Mouse (Mus musculus) intestine, postnatal 0 days (tissue): ENCODE measurements around the gene Ifitm1. TPM values are rescaled to one million over a fixed set of nuclear protein-coding genes. Genes with fewer than 3 reads are reported as not detected.

Source experiments
- ATAC-seq: fragments of 200-750 bp; cut with Nextera tagmentation; 2 replicates; pipeline ENCODE4 v1.8.0; 2017; ENCODE audit warnings: mild to moderate bottlenecking, moderate TSS enrichment, moderate library complexity
- H3K27ac ChIP-seq: fragments of 300-500 bp; sonication (generic); 2 replicates; pipeline ENCODE4 v1.5.1; 2014; ENCODE audit warnings: mild to moderate bottlenecking, low read depth, low read length, moderate library complexity
- H3K27me3 ChIP-seq: fragments of 300-500 bp; sonication (generic); replicated peaks from 2 replicates; pipeline ENCODE4 v1.6.1; 2014; ENCODE audit warnings: low read length, mixed read lengths; ENCODE audit not compliant: control insufficient read depth, insufficient read depth
- H3K36me3 ChIP-seq: fragments of 300-500 bp; sonication (generic); 2 replicates; pipeline ENCODE4 v1.6.1; 2014; ENCODE audit warnings: mild to moderate bottlenecking, moderate library complexity; ENCODE audit not compliant: control insufficient read depth, insufficient read depth
- H3K4me1 ChIP-seq: fragments of 300-500 bp; sonication (generic); replicated peaks from 2 replicates; pipeline ENCODE4 v1.6.1; 2014; ENCODE audit warnings: antibody characterized with exemption, low read length, mixed read lengths; ENCODE audit not compliant: control insufficient read depth, insufficient read depth
- H3K4me2 ChIP-seq: fragments of 300-500 bp; sonication (generic); replicated peaks from 2 replicates; pipeline ENCODE4 v1.6.1; 2014; ENCODE audit warnings: low read depth, mild to moderate bottlenecking, moderate library complexity
- H3K4me3 ChIP-seq: fragments of 300-500 bp; sonication (generic); 2 replicates; pipeline ENCODE4 v1.5.1; 2014; ENCODE audit warnings: low read depth, low read length
- H3K9ac ChIP-seq: fragments of 300-500 bp; sonication (generic); 2 replicates; pipeline ENCODE4 v1.6.1; 2014; ENCODE audit warnings: mild to moderate bottlenecking, low read depth, low read length
- H3K9me3 ChIP-seq: fragments of 300-500 bp; sonication (generic); 2 replicates; pipeline ENCODE4 v1.6.1; 2016; ENCODE audit warnings: mixed run types; ENCODE audit not compliant: control insufficient read depth
- CTCF ChIP-seq: sonication (generic); IDR thresholded peaks from 2 replicates; pipeline ENCODE4 v1.5.1; 2016; ENCODE audit warnings: low read depth, mild to moderate bottlenecking, control low read depth, antibody characterized with exemption, moderate library complexity
- WGBS: fragments of 180-500 bp; shearing (Covaris S2); extraction: QIAGEN DNeasy Blood & Tissue Kit; methylation state at CpG from one replicate; pipeline ENCODE4 v1.1.7; 2014; 5-methylcytosine and 5-hydroxymethylcytosine counted together
- polyA plus RNA-seq: library from polyadenylated mRNA; unstranded; fragments of >200 nt; fragmentation: Nextera tagmentation; extraction: Ambion mirVana; gene quantifications from 2 replicates; pipeline ENCODE4 v1.2.1, GENCODE M21; 2015

Gene Ifitm1
- polyA plus RNA-seq, 1 experiment from 2014 or later: 133 TPM

- Histone ChIP-seq H3K4me2 (peak overlapping the region; percentile 72), H3K4me3 (peak overlapping the region; percentile 47), H3K27me3 (no peaks in the 10 kb centered on the region), H3K27ac (peak overlapping the region; percentile 78), H3K4me1 (peaks cover 6% of the 10 kb centered on the region), H3K9me3 (no peaks in the 10 kb centered on the region), H3K36me3 (peaks cover 28% of the 10 kb centered on the region), H3K9ac (peak overlapping the region; percentile 52)
- WGBS: 28% methylated on average over 9 of the region's 9 CpGs
- no peak for ATAC-seq
- no peak for TF ChIP-seq CTCF
Measured at GRCm38 (mm10) chr7:140942341-140942740, 24.7 kb upstream of the Ifitm1 start.

GRCm38 (mm10) chr7:140942811-140943210 lies 24.2 kb upstream of the Ifitm1 start:
- no peak for TF ChIP-seq CTCF
- Histone ChIP-seq H3K36me3 (peaks cover 32% of the 10 kb centered on the region), H3K27ac (peak overlapping the region; percentile 78), H3K4me2 (0 out of 2 replicates have a peak overlapping the region, but pooled peaks have one; percentile 10), H3K4me1 (peaks cover 6% of the 10 kb centered on the region), H3K9ac (no peak overlapping the region), H3K9me3 (no peaks in the 10 kb centered on the region), H3K4me3 (no peak overlapping the region), H3K27me3 (no peaks in the 10 kb centered on the region)
- no peak for ATAC-seq
- WGBS: 84% methylated on average over 10 of the region's 10 CpGs

GRCm38 (mm10) chr7:140943356-140943755 lies 23.7 kb upstream of the Ifitm1 start:
- 58% methylated on average over 4 of the region's 4 CpGs for WGBS
- H3K4me1 ChIP-seq: peaks cover 6% of the 10 kb centered on the region
- no peak overlapping the region for H3K27ac ChIP-seq
- H3K36me3 ChIP-seq: peaks cover 37% of the 10 kb centered on the region
- no peak overlapping the region for H3K9ac ChIP-seq
- no peak for TF ChIP-seq CTCF
- H3K4me3 ChIP-seq: no peak overlapping the region
- H3K27me3 ChIP-seq: no peaks in the 10 kb centered on the region
- no peak overlapping the region for H3K4me2 ChIP-seq
- no peak for ATAC-seq
- no peaks in the 10 kb centered on the region for H3K9me3 ChIP-seq

- Histone ChIP-seq H3K36me3 (peaks cover 46% of the 10 kb centered on the region), H3K4me2 (no peak overlapping the region), H3K4me3 (no peak overlapping the region), H3K27me3 (no peaks in the 10 kb centered on the region), H3K9ac (no peak overlapping the region), H3K27ac (no peak overlapping the region), H3K9me3 (no peaks in the 10 kb centered on the region), H3K4me1 (peaks cover 6% of the 10 kb centered on the region)
- no peak for TF ChIP-seq CTCF
- no peak for ATAC-seq
- 91% methylated on average over 7 of the region's 7 CpGs for WGBS
Measured at GRCm38 (mm10) chr7:140944236-140944635, 22.8 kb upstream of the Ifitm1 start.

- Histone ChIP-seq H3K4me3 (no peak overlapping the region), H3K4me2 (no peak overlapping the region), H3K36me3 (peaks cover 53% of the 10 kb centered on the region), H3K9ac (no peak overlapping the region), H3K27me3 (no peaks in the 10 kb centered on the region), H3K4me1 (peaks cover 9% of the 10 kb centered on the region), H3K27ac (no peak overlapping the region), H3K9me3 (no peaks in the 10 kb centered on the region)
- no peak for TF ChIP-seq CTCF
- 95% methylated on average over 5 of the region's 5 CpGs for WGBS
- ATAC-seq: no peak
Measured at GRCm38 (mm10) chr7:140945247-140945646, 21.8 kb upstream of the Ifitm1 start.

- WGBS: 92% methylated on average over 10 of the region's 10 CpGs
- no peak for ATAC-seq
- no peak overlapping the region for H3K9ac ChIP-seq
- no peak overlapping the region for H3K4me3 ChIP-seq
- peaks cover 53% of the 10 kb centered on the region for H3K36me3 ChIP-seq
- no peak overlapping the region for H3K4me2 ChIP-seq
- H3K27me3 ChIP-seq: no peaks in the 10 kb centered on the region
- no peak overlapping the region for H3K27ac ChIP-seq
- no peak for TF ChIP-seq CTCF
- no peaks in the 10 kb centered on the region for H3K9me3 ChIP-seq
- peaks cover 11% of the 10 kb centered on the region; the same call in 1 of the 2 replicates for H3K4me1 ChIP-seq
Measured at GRCm38 (mm10) chr7:140946311-140946710, 20.7 kb upstream of the Ifitm1 start.

- TF ChIP-seq CTCF: no peak
- H3K27me3 ChIP-seq: no peaks in the 10 kb centered on the region
- H3K9ac ChIP-seq: no peak overlapping the region
- 49% methylated on average over 7 of the region's 7 CpGs for WGBS
- no peak overlapping the region for H3K27ac ChIP-seq
- no peaks in the 10 kb centered on the region for H3K9me3 ChIP-seq
- peaks cover 10% of the 10 kb centered on the region; the same call in 1 of the 2 replicates for H3K4me1 ChIP-seq
- H3K4me3 ChIP-seq: no peak overlapping the region
- peaks cover 53% of the 10 kb centered on the region for H3K36me3 ChIP-seq
- ATAC-seq: peak; percentile 15; the same call in 1 of the 2 replicates
- no peak overlapping the region for H3K4me2 ChIP-seq
Measured at GRCm38 (mm10) chr7:140946980-140947379, 20.0 kb upstream of the Ifitm1 start.
